Comparison of ENCODE assay signal across 10 mouse cellular contexts in genomic region chr7:4146241-4147180, GRCm38 (mm10). TPM values are rescaled to one million over a fixed set of nuclear protein-coding genes. Genes with fewer than 3 reads are reported as not detected.
DNase-seq lines count a peak whose midpoint lies in the region; ATAC-seq and TF ChIP-seq lines count a peak whose summit lies in the region.
"Had no signal": no experiment of that assay in that cellular context is flagged by ENCODE, and none has a peak within 500 bp of the region (broad histone marks: within the 10 kb centered on the region; RNA-seq: fewer than 3 reads in every experiment).

No protein-coding gene starts in this region.

- no peaks in the 10 kb centered on the region for H3K9me3 ChIP-seq in intestine, embryonic 15.5 days
- no peaks in the 10 kb centered on the region for H3K9me3 ChIP-seq in hindbrain, embryonic 12.5 days (replicated peaks)
- H3K9me3 ChIP-seq: midbrain, embryonic 13.5 days; neural tube, embryonic 12.5 days had no signal

- TF ChIP-seq POLR2A in thymus, adult 2 months (IDR thresholded peaks at IDR 0.05; ENCODE audit: control insufficient read depth, extremely low read depth, insufficient read depth, low read length, poor library complexity), result no peak

- no peak overlapping the region for H3K9ac ChIP-seq in intestine, embryonic 15.5 days
- H3K9ac ChIP-seq in hindbrain, embryonic 12.5 days, result no peak overlapping the region
- H3K9ac ChIP-seq: midbrain, embryonic 13.5 days; neural tube, embryonic 12.5 days had no signal

- peaks cover 34% of the 10 kb centered on the region for H3K4me1 ChIP-seq in intestine, embryonic 15.5 days (replicated peaks)
- H3K4me1 ChIP-seq in thymus, adult 2 months (replicated peaks; ENCODE audit: control insufficient read depth, insufficient read depth, low read length), result peaks cover 18% of the 10 kb centered on the region
- H3K4me1 ChIP-seq in hindbrain, embryonic 12.5 days, result peaks cover 30% of the 10 kb centered on the region

- no peak overlapping the region; the same call in 1 of the 2 replicates for H3K4me2 ChIP-seq in intestine, embryonic 15.5 days (replicated peaks)
- no peak overlapping the region for H3K4me2 ChIP-seq in hindbrain, embryonic 12.5 days (replicated peaks)
- H3K4me2 ChIP-seq: midbrain, embryonic 13.5 days had no signal

- WGBS in intestine, embryonic 15.5 days, result 89% methylated on average over 23 of the region's 23 CpGs
- WGBS in thymus, adult 2 months, result 96% methylated on average over 23 of the region's 23 CpGs
- WGBS in hindbrain, embryonic 12.5 days, result 93% methylated on average over 23 of the region's 23 CpGs

- no peaks in the 10 kb centered on the region for H3K27me3 ChIP-seq in intestine, embryonic 15.5 days (replicated peaks)
- H3K27me3 ChIP-seq in thymus, adult 2 months (ENCODE audit: control insufficient read depth, insufficient read depth, low read length), result peaks cover 8% of the 10 kb centered on the region; the same call in 1 of the 2 replicates
- peaks cover 11% of the 10 kb centered on the region for H3K27me3 ChIP-seq in hindbrain, embryonic 12.5 days
- H3K27me3 ChIP-seq: CH12.LX had no signal

- no peak for TF ChIP-seq CTCF in thymus, adult 2 months (IDR thresholded peaks at IDR 0.05; ENCODE audit: borderline replicate concordance, control insufficient read depth, extremely low read depth, insufficient read depth, low read length, poor library complexity)

- 0 out of 2 replicates have a peak overlapping the region, but pooled peaks have one; percentile 40 for H3K27ac ChIP-seq in intestine, embryonic 15.5 days
- no peak overlapping the region for H3K27ac ChIP-seq in thymus, adult 2 months (ENCODE audit: control insufficient read depth, insufficient read depth, low read length)
- no peak overlapping the region for H3K27ac ChIP-seq in hindbrain, embryonic 12.5 days
- H3K27ac ChIP-seq: midbrain, embryonic 13.5 days; neural tube, embryonic 12.5 days had no signal

- DNase-seq in layer of hippocampus, adult 11-12 months (ENCODE audit: low spot score), result peak; percentile 15
- DNase-seq in layer of hippocampus, adult 18-20 months (ENCODE audit: low spot score in 2 of 2), result no peak
- peak; percentile 31 for DNase-seq in urinary bladder, adult 2 months (ENCODE audit: low spot score)
- no peak for DNase-seq in urinary bladder, postnatal 25 days (ENCODE audit: low spot score)
- no peak for DNase-seq in thymus, adult 2 months

- H3K36me3 ChIP-seq in intestine, embryonic 15.5 days, result peaks cover 58% of the 10 kb centered on the region
- peaks cover 56% of the 10 kb centered on the region for H3K36me3 ChIP-seq in thymus, adult 2 months (ENCODE audit: control insufficient read depth, insufficient read depth, low read length)
- H3K36me3 ChIP-seq in hindbrain, embryonic 12.5 days, result peaks cover 70% of the 10 kb centered on the region

- H3K4me3 ChIP-seq in intestine, embryonic 15.5 days (replicated peaks), result no peak overlapping the region
- H3K4me3 ChIP-seq in thymus, adult 2 months (ENCODE audit: control insufficient read depth, insufficient read depth, low read length), result no peak overlapping the region
- H3K4me3 ChIP-seq in hindbrain, embryonic 12.5 days, result no peak overlapping the region
- H3K4me3 ChIP-seq: midbrain, embryonic 13.5 days; neural tube, embryonic 12.5 days had no signal

- ATAC-seq in intestine, embryonic 15.5 days, result no peak
- no peak for ATAC-seq in hindbrain, embryonic 12.5 days (ENCODE audit: low FRiP score)
- ATAC-seq: midbrain, embryonic 13.5 days had no signal

RNA-seq across cellular contexts. Expression of gene Leng9, which starts 3.7 kb away (rescaled TPM):
- 1 to 10 TPM; 5.1 to 5.9 TPM for total RNA-seq in layer of hippocampus, adult 18-20 months (2021)
- polyA plus RNA-seq in urinary bladder, adult 2 months (2012; rRNA removed), result 5.8 and 6.3 TPM in 2 replicates
- 4.5 and 4.9 TPM in 2 replicates for polyA plus RNA-seq in intestine, embryonic 15.5 days (2015; fragmentation: Nextera tagmentation; extraction: Ambion mirVana)
- 10.5 and 11.5 TPM in 2 replicates for polyA plus RNA-seq in thymus, adult 2 months (2012; rRNA removed)
- 3.6 and 4.3 TPM in 2 replicates for polyA plus RNA-seq in hindbrain, embryonic 12.5 days (2016; fragmentation: Nextera tagmentation; extraction: Ambion mirVana)

RNA-seq across cellular contexts. Expression of gene Leng8, which starts 9.7 kb away (rescaled TPM):
- total RNA-seq in layer of hippocampus, adult 18-20 months (2021), result 100 to 1,000 TPM; 139 to 159 TPM
- 262 and 275 TPM in 2 replicates for polyA plus RNA-seq in urinary bladder, adult 2 months (2012; rRNA removed)
- 46.3 and 49.2 TPM in 2 replicates for polyA plus RNA-seq in intestine, embryonic 15.5 days (2015; fragmentation: Nextera tagmentation; extraction: Ambion mirVana)
- 1,109 and 1,332 TPM in 2 replicates for polyA plus RNA-seq in thymus, adult 2 months (2012; rRNA removed)
- polyA plus RNA-seq in hindbrain, embryonic 12.5 days (2016; fragmentation: Nextera tagmentation; extraction: Ambion mirVana), result 115 and 118 TPM in 2 replicates

RNA-seq across cellular contexts. Expression of gene Cdc42ep5, which starts 18.1 kb away (rescaled TPM):
- total RNA-seq in layer of hippocampus, adult 18-20 months (2021), result 1 to 10 TPM; 1.3 to 1.9 TPM
- 90.1 and 98.9 TPM in 2 replicates for polyA plus RNA-seq in urinary bladder, adult 2 months (2012; rRNA removed)
- 66.3 and 68.6 TPM in 2 replicates for polyA plus RNA-seq in intestine, embryonic 15.5 days (2015; fragmentation: Nextera tagmentation; extraction: Ambion mirVana)
- polyA plus RNA-seq in thymus, adult 2 months (2012; rRNA removed), result 6.5 and 9.7 TPM in 2 replicates
- polyA plus RNA-seq in hindbrain, embryonic 12.5 days (2016; fragmentation: Nextera tagmentation; extraction: Ambion mirVana), result 24.2 and 25.7 TPM in 2 replicates

RNA-seq across cellular contexts. Expression of gene Ttyh1, which starts 27.3 kb away (rescaled TPM):
- 100 to 1,000 TPM; 572 to 597 TPM for total RNA-seq in layer of hippocampus, adult 18-20 months (2021)
- polyA plus RNA-seq in urinary bladder, adult 2 months (2012; rRNA removed), result 4.5 and 5.0 TPM in 2 replicates
- 7.1 and 9.7 TPM in 2 replicates for polyA plus RNA-seq in intestine, embryonic 15.5 days (2015; fragmentation: Nextera tagmentation; extraction: Ambion mirVana)
- 1.1 and 1.8 TPM in 2 replicates for polyA plus RNA-seq in thymus, adult 2 months (2012; rRNA removed)
- 108 and 110 TPM in 2 replicates for polyA plus RNA-seq in hindbrain, embryonic 12.5 days (2016; fragmentation: Nextera tagmentation; extraction: Ambion mirVana)

Comparison
In these comparisons a context has a peak if more than half of its experiments do, and no peak if none do; other contexts are left out.
1. DNase-seq: peak in layer of hippocampus, adult 11-12 months (single experiment) and urinary bladder, adult 2 months (single experiment); none in layer of hippocampus, adult 18-20 months (0 of 2), urinary bladder, postnatal 25 days (single experiment) and thymus, adult 2 months (single experiment).